Mouse (Mus musculus) CD8-positive naive resting alpha-beta T cell, adult 2 months (primary cell): ENCODE measurements around the gene Fanca.
"Not testable (repeated sequence)": the region's sequence is repeated elsewhere in the genome, so short reads cannot be mapped to it uniquely, and the experiment has no call there.

ENCODE experiments used
- DNase-seq, 2 experiments: peaks; one replicate each; pipeline ENCODE4 v3.0.0; 2022; ENCODE audit warnings: low read depth in 2 of 2, low spot score in 2 of 2

Gene Fanca

DNA sequence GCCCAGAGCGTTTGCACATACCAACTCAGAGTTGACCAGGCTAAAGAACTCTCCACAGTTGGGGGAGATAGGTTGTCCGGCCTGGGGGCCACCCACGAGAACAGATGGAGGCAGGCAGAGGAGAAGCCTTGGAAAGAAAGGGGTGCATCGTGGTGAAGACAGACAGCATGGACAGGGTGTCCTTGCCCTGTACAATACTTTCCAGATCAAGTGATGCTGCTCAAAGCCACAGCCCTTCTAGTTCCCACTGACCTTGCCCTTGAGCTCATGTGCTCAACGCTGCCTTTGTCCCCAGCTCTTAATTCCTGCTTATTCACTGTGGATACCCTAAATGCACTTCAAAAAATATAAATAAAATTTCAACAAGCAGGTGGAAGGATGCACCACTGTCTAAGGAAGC is 43.9 kb downstream of the Fanca start:
- no peak for DNase-seq

DNA sequence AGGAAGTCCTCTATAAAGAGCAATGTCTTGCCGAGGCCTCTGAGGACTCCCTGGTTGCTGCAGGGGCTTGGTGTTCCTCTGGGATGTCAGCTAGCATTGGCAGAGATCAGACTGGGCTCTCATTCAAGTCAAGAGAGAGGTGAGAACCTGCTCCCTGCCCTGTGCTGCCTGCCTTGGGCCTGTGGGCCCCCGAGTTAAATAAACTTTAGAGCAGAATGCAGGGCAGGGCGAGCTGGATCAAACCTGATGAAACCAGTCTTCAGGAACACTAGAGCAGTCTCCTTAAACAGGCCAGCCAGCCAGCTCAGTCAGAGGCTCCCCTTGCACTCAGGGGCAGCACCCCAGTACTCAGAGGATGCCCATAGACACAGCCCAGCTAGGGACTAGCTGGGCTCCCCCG is 46.5 kb downstream of the Fanca start:
- no peak for DNase-seq

DNA sequence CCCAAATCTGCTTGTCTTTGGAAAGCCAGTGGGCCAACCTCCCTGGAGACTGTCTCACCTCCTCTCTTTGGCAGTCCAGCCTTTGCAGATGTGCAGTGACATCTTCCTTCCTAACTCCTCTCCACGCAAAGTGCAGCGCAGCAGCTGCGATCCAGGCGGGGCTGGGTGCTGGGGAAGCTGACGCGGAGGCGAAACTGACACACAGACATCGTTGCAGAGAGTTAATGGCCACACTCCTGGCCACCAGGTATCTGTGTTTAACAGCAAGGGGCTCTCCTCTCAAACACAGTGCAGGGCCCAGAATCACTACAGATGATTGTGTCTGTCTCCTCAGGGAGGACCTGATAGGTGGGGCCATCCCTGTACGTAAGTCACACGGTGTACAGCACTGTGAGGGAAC is 47.2 kb downstream of the Fanca start:
- DNase-seq: no peak

DNA sequence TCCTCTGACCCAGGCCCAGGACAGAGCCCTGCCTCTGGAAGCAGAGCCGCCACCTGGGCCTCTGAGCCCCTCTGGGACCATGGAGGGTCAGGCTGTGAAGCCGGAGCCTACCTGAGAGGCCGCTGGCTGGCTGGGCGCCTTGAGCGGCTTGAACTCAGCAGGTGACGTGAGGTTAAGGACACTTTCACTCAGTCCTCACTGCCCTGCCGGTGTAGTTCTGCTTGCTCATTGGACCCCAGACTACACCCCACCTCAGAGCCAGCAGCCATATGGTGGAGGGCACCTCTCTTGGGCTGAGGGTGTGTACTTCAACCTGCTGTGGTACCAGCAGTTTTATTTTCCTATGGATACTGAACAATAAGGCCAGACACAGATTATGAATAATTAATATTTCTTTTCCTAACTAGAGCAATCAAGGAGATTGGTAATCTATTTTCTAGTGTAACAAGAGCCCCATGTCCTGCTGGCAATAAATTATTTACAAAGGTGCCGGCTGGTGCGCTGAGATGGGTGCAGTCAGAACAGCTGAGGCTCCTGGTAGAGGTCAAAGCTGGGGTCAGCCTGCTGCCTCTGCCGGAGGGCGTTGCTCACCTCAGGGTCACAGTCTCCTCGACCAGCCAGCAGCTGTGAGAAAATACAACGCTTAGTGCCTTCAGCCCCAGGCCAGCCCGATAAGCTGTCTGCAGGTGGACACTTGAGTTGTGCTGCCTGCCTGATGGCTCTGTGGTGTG is 50.3 kb downstream of the Fanca start:
- DNase-seq: no peak

DNA sequence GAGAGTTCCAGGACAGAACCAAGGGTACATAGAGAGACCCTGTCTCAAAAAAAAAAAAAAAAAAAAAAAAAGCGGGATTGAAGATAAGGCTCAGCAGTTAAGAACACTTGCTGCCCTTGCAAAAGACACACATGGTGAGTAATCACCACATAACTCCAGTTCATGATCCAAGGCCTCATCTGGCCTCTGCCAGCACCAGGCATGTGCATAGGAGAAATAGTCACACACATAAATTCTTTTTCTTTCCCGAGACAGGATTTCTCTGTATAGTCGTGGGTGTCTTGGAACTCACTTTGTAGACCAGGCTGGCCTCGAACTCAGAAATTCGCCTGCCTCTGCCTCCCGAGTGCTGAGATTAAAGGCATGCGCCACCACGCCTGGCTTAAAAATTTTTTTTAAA is 60.8 kb downstream of the Fanca start:
- not testable (repeated sequence) for DNase-seq

DNA sequence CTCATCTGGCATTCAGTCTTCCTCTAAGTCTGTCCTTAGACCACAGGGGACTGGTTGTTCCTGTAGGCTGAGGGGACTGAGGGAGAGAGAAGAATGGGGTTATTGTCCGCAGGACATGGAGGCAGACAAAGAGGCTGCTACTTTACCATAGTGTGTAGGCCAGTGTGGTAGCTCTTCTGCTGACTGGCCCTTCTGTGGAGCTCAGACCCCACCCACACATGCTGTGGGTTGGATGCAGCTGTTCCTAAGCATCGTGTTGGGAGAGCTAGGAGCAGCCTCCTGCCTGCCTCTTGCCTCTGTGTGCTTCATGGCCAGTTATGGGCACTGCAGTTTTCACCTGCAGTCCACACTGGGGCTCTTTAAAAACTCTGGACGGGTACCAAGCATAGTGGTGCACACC is 61.3 kb downstream of the Fanca start:
- no peak for DNase-seq

DNA sequence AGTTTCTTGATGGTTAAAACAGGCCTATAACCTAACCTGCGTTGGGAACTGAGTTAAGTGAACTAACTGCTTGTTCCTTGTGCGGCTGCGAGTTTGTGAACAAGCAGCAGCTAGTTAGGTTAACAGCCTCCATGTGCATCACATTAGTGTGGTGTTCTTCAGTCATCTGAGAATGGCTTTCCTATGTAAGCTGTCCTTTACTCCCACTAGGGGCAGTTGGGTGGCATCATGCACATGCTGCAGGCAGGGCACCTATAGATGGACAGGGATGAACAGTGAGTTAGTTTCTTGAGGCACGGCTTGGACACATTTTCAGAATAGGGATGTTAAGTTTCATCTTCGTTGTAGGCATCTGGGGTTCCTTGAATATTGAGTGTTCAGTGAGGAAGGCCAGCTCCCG is 63.2 kb downstream of the Fanca start:
- DNase-seq: no peak

DNA sequence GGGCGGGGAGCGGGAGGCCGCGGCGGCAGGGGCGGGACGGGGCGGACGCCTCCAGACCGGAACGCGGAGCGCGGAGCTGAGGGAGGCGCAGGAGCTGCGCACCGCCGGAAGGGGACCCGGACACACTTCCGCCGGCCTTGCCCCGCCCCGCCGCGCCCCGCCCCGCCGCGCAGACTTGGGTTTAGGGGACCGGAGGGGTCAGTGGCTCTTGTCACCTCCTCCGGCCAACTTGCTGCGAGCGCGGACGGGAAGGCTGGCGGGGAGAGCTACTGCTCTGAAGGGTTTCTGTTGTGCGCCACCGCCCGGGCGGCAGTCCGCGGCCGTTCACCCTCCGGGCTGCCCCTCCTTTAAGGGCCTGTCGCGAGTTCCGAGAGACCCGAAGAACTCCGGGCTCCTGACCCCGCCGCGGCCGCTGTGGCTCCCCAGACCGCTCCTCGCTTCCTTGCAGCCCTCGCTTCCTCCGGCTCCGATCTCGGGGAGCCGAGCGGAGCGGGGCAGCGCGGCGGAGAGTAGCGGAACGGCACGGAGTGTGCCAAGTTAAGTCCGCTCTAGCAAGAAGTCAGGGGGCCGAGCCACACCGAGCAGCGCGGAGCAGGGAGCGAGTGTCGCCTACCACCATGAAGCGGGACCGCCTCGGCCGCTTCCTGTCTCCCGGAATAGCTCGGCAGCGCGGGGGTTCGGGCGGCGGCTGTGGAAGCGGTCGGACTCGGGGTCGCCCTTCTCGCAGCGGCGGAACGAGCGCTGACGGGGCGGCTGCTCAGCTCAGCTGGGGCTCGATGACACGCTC is 64.1 kb downstream of the Fanca start, which contains the start of the genes Zfp276 and Vps9d1:
TSS of gene Zfp276 (plus strand) at position 97 of the 787 bp plus-strand sequence.
TSS of gene Vps9d1 (minus strand) at position 250 of the 787 bp plus-strand sequence.
- peak; percentile 65 to 71 for DNase-seq

DNA sequence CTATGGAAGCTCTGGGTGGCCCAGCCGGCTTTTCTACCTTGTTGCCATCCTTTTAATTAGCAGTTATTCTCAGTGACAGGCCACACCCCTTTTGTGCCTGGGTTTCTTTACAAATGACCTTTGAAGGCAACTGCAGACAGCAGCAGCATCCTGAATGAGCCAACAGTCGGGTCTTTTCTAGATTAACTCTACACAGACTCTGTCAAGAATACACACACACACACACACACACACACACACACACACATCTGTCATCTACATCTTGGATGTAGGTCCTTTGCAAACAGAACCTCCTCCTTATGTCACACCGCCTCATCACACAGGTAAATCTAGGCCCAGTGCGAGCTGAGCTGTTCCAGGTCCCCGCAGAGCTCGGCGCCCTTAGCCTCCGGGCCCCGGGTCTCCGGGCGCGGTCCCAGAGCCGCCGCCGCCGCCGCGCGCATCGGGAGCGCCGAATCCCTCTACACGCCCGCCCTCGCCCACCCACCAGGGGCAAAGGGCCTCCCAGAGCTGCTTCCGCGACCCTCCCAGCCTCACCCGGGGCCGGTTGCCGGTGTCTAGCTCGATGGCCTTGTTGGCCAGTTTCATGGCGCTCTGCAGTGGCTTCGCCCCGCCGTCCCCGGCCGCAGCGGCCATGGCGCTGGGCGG is 64.8 kb downstream of the Fanca start:
- DNase-seq: no peak

DNA sequence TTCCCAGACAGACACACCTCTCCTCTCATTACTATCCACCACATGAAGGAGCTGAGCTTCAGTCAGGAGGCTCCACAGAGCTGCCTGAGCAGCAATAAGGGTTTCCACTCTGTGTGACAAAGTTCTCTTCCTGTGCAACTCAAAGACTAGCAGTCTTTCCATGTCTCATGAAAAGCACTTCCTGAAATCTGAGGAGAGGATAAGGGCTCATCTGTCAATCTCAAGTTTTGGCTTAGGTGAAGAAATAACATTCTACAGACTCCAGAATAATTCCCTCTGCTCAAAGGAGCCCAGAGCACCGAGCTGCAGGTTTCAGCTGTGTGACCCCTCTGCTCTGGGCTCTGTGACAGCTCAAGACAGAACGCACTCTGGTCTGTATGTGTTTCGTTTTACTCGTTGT is 65.5 kb downstream of the Fanca start:
- no peak for DNase-seq

DNA sequence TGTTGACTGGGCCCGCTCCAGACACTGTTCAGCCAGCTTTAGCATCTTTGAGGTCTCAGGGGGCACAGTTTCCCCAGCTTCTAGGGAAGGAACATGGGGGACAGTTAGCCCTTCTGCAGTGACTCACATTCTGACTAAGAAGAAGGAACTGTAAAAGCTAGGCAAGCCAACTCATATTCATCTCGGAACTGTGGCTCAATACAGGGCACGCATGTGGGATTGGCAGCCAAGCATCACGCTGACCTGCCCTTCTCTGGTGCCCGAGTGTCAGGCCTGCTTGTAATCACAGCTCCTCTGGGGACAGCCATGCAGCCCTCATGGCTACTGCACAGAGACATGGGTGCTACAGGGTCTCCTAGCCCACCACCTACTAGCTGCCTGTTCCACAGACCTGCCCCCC is 67.4 kb downstream of the Fanca start:
- DNase-seq: no peak

DNA sequence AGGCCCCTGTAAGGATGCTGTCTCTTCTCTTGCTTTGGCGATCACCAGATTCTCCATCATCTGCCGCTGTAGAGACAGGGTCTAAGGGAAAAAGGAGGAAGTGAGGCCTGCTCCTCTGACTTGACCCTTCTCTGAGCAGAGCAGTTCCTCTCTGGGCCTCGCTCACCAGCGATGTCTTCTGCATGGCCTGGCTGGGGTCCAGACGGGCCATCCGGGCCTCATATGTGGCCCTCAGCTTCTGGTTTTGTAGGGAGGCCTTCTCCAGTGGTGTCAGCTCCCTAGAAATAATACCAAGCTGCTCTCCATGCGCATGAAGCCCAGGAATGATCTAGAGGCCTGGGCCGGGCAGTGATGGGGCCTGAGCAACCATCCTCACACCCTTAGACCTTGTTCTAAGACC is 69.8 kb downstream of the Fanca start:
- DNase-seq: no peak

DNA sequence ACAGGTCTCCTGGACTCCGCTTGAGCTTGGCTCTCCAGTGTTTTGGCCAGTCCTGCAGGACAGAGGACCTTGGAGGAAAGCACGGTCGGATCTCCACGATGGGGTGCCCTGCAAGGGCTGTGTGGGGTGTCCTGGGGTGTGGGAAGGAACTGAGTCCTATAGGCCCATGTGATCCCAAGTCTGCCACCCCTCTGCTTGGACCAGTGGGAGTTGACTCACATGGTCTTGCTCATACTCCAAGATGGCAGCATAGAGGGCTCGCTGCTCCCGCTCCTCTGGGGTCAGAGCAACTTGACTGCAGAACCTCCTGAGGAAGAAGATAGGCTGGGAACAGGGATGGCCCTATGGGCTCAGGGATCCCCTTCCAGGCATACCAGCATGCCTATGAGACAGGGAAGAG is 70.6 kb downstream of the Fanca start:
- no peak for DNase-seq

DNA sequence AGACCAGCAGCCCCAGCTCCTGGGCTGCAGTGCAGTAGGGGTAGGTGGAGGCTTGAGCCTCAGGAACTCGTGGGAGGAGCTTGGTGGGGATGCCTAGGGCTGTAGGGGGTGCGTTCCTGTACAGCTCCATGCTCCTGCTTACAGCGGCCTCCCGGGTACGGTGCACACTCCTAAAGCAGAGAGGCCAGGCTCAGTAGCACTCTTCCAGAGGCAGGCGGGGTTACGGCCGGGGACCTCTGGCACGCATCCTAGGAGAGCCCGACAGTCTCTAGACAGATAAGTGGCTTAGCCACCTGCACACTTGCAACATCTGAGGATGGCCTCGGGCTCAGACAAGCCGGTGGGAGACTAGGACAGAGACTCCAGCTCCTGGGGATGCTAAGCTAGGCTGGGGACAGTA is 72.8 kb downstream of the Fanca start:
- no peak for DNase-seq

DNA sequence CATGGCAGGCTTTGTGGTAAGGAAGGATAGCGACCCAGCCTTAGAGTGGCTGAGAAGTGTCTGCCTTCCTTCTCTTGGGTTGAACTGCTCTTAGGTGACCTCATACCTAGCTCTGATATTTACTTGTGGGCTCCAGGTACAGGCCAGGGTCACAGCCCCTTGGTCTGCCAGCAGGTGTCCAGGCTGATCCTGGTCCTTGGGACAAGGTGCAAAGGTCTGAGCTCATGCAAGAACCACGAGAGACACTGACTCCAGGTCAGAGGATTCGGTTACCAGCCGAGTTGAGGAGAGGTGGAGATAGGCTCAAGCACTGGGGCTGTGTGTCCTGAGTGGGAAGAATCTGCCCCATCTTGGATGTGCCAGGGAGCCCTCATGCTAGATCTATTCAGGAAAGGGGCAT is 74.0 kb downstream of the Fanca start:
- DNase-seq: no peak

DNA sequence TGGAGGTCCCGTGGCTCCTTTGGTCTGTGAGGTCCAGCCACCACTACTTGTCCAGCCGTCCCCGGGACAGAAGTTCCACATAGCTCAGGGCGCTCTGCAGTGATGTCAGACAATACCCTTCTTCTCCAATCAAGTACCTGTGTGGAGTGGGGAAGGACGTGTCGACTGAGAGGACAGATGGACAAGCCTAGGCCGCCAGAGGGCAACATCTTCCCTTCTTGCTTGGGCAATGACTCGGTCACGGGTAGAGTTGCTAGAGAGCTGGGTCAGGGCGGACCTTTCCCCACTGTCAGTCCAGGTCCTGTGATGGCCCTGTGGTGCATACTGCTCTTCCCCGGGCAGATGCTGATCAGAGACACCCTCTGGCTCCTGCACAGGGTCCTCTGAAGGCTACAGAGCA is 75.3 kb downstream of the Fanca start:
- no peak for DNase-seq

DNA sequence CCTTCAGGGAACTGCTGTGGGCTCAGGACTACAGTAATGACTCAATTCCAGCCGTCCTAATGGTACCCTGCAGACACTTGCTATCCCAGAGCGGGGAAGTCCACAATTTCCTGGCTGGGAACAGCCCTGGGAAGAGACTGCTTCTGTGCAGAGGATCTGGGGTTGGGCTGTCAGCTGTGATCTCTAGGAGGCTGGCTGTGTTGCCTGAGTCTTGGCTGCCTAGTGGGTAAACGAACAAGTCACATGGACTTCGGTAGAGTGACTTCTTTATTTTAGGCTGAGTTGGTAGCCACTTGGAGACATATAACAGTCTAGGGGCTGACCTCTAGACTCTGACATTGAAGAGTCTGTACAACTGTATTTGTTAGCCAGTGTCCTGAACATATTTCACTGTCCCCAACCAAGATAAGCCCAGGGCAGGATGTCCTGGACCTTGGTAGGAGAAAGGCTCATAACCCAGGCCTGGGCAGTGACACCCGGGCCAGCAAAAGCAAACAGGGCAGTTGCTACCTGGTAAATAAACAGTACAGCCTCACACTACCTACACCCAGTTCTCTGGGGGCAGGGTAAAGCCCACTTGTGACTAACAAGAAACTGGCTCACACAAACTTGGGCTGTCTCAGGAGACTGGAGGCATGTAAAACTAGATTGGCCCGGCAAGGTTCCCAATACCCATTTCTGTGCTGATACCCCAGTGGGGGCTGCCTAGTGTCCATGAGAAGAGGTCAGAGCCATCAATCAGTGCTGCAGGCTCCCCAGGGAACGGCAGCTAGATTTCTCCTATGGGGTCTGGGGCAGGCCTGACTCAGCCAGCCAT is 76.1 kb downstream of the Fanca start:
- DNase-seq: no peak

DNA sequence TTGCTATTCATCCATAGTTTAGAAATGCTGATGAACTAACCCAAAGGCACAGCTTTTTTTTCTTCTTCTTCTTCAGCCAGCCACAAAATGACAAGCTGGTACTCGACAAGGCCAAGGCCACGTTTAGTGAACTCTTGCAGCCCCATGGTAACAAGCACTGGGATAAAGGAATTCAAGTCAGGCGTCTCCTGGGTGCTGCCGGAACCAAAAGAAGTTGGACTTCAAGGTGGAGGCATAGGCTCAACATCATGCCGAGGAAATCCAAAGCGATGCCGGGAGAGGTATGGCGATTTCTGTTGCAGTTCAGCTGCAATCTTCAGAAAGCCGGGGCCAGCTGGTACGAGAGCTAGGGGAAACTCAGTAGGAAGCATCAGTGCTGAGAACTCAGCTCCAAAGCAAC is 79.0 kb downstream of the Fanca start:
- no peak for DNase-seq

DNA sequence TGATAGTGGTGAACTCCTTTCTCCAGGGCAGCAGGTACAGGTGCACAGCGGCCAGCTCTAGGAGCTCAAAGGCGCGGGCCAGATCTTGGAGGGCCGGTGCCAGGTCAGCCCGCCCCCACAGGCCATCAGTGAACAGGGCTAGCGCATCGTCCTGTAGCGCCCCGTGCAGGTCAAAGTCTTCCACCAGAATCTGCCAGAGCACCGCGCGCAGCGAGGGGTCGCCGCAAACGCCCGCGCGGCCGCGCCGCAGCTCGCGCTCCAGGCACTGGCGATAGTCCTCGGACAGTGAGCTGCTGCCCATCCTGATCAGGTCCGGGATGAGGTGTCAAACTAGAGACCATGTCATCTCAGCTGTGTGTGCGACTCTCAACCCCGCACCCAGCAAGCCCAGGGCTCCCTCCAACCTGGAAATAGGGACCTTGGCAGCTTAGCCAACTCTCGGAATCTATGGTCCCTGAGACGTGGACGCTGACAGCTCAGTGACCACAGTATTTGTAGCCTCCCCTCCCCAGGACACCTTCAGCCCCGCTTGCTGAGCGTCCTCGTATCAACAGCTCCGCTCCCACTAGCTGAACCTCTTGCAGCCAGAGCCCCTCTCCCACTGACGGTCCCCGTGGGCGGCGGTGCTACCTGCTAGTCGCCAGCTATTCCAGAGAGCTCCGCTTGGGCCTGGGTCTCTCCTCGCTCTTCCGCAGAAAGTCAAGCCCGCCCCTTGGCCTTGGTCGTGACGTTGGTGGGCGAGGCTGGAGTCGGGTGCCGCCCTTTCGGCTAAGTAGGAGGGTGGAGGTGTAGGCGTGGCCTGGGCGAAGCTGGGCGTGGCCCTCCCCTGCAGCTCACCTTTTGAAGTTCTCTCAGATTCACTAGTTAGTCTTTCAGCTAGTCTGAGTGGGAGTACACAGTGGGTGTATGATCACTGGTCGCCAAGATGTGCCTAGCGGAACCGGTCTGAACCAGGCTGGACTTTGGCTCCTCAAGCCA is 82.6 kb downstream of the Fanca start, which contains the start of gene Spata2l:
TSS of gene Spata2l (minus strand) at position 714 of the 978 bp plus-strand sequence.
- DNase-seq: peak; percentile 84 to 94
